Mouse (Mus musculus): ENCODE measurements around the gene Psmd2.

Gene Psmd2

DNA sequence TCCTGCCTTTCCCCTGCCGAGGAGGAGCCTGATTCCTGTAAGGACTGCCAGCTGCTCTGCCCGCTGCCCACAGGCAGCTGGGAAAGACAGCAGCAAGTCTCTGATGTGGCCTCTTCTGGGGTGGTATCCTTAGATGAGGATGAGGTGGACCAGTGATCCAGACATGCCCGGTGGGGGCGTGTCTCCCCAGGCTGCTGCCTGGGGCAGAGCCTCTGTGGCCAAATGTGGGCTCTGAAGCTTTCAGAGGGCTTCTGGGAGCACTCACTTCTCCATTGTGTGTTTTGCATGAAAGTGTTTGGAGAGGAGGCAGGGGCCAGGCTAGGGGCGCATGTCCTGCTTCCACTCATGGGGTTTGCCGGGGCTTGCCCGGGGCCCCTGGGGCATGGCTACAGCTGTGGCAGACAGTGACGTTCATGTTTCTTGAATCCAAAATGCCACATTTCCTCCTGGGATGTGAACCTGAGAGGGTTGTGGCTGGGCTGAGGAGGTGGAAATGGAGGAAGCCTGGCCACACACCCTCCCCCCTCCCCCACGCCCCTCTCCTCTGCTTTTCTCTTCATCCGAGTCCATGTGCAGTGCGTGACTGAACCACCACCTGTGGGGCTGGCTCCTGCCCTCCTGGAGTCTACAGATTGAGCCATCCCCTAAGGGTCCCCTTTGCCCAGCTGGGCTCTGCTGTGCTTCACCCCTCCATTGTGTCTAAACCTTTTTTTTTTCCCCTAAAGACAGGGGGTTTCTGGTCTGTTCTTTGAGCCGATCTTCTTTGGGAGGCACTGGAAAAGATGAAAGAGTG lies 50.5 kb downstream of the Psmd2 start:
- no peak for DNase-seq (ENCODE audit: low read depth, low spot score)

DNA sequence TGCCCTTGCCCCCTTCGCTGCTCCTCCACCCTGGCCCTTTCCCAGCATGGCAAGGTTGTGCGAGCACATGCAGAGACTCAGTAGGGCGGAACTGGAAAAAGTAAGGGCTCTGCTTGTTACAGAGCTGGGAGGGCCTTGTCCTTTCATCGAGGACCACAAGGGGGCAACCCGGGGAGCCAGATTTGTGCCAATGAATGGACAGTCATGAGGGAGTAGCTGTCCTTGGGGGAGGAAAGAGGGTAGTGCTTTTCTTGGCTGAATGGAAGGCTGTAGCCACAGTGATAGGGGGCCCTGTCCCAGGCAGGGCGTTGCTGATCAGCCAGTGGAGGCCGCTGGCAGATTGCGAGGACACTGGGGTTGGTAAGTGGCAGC lies 51.1 kb downstream of the Psmd2 start:
- peak; percentile 66 for DNase-seq (ENCODE audit: low read depth, low spot score)

DNA sequence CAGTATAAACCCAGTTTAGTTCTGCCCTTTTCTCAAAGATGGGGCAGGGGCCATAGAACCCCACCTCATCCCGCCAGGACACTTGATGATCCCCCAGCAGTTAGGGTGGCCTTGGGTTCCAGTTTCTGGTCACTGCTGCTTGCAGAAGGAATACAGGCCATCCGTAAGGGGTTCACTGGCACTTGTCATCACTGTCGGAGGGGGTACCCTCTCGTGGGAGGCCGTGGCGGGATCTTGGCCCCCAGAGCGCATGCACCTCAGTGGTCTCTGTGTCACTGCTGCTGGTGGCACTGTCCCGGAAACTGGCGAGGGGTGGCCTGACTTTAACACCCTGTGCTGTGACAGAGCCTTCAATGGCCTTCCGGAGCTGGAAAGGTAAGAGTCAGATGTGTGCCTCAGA lies 51.6 kb downstream of the Psmd2 start:
- DNase-seq (ENCODE audit: low read depth, low spot score) = no peak

DNA sequence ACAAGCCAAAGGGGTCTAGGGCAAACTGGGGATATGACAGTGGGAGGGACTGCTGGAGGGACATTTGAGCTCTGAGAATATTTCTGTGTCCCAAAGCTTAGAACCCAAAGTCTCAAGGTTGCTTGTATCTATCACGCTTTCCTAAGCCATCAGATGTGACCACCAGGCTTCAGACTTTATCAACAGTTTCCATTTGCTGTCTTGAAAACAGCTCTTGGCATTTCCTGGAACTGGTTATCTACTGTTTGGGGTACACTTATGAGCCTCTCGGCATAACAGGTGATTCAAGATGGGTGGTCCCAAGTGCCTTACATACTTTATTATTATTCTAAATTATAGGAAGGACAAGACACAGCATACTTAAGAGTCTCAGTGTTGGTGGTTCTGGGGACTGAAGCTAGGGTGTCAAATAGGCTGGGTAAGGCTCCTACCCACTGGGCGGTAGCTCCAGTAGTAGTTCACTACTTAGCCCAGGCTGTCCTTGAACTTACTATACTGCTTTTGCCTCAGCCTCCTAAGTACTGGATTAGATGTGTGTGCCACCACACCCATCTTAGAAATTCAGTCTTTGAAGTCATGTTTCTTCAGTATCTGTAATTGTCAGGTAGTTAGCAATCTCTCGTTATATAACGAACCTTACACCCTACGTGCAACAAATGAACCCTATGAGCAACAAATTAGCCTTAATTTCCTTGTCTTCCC lies 52.4 kb downstream of the Psmd2 start:
- DNase-seq (ENCODE audit: low read depth, low spot score) = no peak

- DNase-seq (ENCODE audit: low read depth, low spot score) = no peak
Observed at GRCm38 (mm10) chr16:20705786-20706185, 54.3 kb downstream of the Psmd2 start.

GRCm38 (mm10) chr16:20706407-20707055 lies 55.1 kb downstream of the Psmd2 start:
- DNase-seq (ENCODE audit: low read depth, low spot score) = no peak

GRCm38 (mm10) chr16:20708220-20708938 lies 56.9 kb downstream of the Psmd2 start:
- no peak for DNase-seq (ENCODE audit: low read depth, low spot score)

- no peak for DNase-seq (ENCODE audit: low read depth, low spot score)
Observed at GRCm38 (mm10) chr16:20708939-20709734, 57.7 kb downstream of the Psmd2 start.

DNA sequence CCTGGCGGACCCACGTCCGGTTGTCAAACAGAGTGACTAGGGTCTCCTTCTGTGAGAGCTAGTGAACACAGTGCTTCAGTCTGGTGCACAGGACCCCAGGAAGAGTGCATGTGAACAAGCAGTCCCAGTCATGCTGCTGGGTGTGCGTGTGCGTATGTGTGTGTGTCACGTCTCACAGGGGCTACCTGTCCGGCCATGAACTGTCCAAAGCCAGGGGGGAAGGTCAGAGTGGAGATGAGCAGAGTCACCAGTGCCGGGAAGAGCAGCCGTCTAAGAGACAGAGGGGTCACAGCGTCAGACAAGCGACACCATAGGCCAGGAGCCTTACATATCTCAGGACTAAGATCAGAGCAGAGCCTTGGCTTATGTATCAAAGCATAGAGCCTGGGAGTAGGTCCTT lies 58.9 kb downstream of the Psmd2 start:
- no peak for DNase-seq (ENCODE audit: low read depth, low spot score)

- no peak for DNase-seq (ENCODE audit: low read depth, low spot score)
Observed at GRCm38 (mm10) chr16:20710810-20711209, 59.4 kb downstream of the Psmd2 start.

- no peak for DNase-seq (ENCODE audit: low read depth, low spot score)
Observed at GRCm38 (mm10) chr16:20712190-20712589, 60.7 kb downstream of the Psmd2 start.

- no peak for DNase-seq (ENCODE audit: low read depth, low spot score)
Observed at GRCm38 (mm10) chr16:20712889-20713288, 61.4 kb downstream of the Psmd2 start.

Measured in c-Kit-negative CD71-positive TER-119-positive erythroid progenitor cells, embryonic 14.5 days (primary cell).